Mouse (Mus musculus): ENCODE data around the gene Dgkb. TPM values are rescaled to one million over a fixed set of nuclear protein-coding genes. Genes with fewer than 3 reads are reported as not detected.

Dgkb gene
- total and polyA plus RNA-seq, 3 experiments = not detected

DNA sequence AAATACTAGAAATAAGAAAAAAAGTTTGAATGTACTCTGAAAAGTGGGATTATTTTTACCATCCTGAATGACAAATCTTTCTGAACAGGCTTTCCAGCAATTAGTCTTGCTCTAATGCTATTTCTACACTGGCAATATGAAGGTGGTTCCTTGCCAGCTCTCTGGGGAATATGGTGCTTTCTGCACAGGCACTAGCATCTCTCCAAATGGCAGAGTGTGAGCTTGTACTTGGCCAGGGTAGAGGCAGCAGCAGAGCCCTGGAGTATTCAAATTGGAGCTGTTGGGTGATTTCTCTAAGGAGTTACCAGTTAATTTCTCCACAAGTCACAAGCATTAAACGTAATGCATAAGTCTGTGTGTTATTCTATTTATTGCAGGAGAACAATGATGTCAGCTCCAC, 569.5 kb downstream of the Dgkb start:
- no peaks in the 10 kb centered on the region for H3K9me3 ChIP-seq (replicated peaks; ENCODE audit: low read length)
- no peaks in the 10 kb centered on the region for H3K36me3 ChIP-seq (replicated peaks in 1 of 2; ENCODE audit: control insufficient read depth in 1 of 2, insufficient read depth in 1 of 2, low read length in 1 of 2)
- H3K4me2 ChIP-seq (ENCODE audit: insufficient read depth, low read depth, poor library complexity, severe bottlenecking) = no peak overlapping the region
- H3K27me3 ChIP-seq (replicated peaks) = no peaks in the 10 kb centered on the region
- H3K4me3 ChIP-seq (replicated peaks in 1 of 3; ENCODE audit: low read depth in 2 of 3, low read length in 2 of 3, poor library complexity in 1 of 3) = no peak overlapping the region
- no peaks in the 10 kb centered on the region for H3K4me1 ChIP-seq (ENCODE audit: control insufficient read depth in 1 of 2, insufficient read depth in 2 of 2)
- in situ Hi-C loops (cut with MboI; ENCODE audit: low pct_ligation_motif_present, low pct_unique_long_range_greater_than_20kb, low sequenced_read_pairs) = no loop called here
- no peaks in the 10 kb centered on the region for H3K79me2 ChIP-seq (replicated peaks; ENCODE audit: control insufficient read depth, extremely low read depth, insufficient read depth, poor library complexity, severe bottlenecking)
- H3K27ac ChIP-seq (ENCODE audit: insufficient read depth, low read depth) = no peak overlapping the region
- H3K9ac ChIP-seq (ENCODE audit: insufficient read depth, low read depth) = no peak overlapping the region
- TF ChIP-seq ETS1 (conservative IDR thresholded peaks at IDR 0.05; ENCODE audit: low read depth, low read length) (no peak), POLR2AphosphoS2 (IDR thresholded peaks at IDR 0.05; ENCODE audit: low read depth, low read length) (no peak), TCF12 (IDR thresholded peaks at IDR 0.05; ENCODE audit: low read depth, low read length) (no peak), ZNF384 (IDR thresholded peaks at IDR 0.05; ENCODE audit: low read depth, low read length) (no peak), E2F4 (IDR thresholded peaks at IDR 0.05; ENCODE audit: insufficient replicate concordance, low read depth, low read length) (no peak), NELFE (IDR thresholded peaks at IDR 0.05; ENCODE audit: low read depth, low read length) (no peak), MAX (IDR thresholded peaks at IDR 0.05; ENCODE audit: low read length) (no peak), JUND (conservative IDR thresholded peaks at IDR 0.05; ENCODE audit: low read depth, low read length) (no peak), RCOR1 (conservative IDR thresholded peaks at IDR 0.05; ENCODE audit: low read depth, low read length) (no peak), MXI1 (IDR thresholded peaks at IDR 0.05; ENCODE audit: low read depth, low read length) (no peak), JUN (IDR thresholded peaks at IDR 0.05; ENCODE audit: insufficient read depth, low read depth, low read length) (no peak), POLR2A (IDR thresholded peaks at IDR 0.05; ENCODE audit: low read depth, low read length) (no peak)
- DNase-seq (ENCODE audit: extremely low read depth) = no peak
- dilution Hi-C loops (cut with MboI; ENCODE audit: extremely low pct_ligation_motif_present, extremely low pct_unique_long_range_greater_than_20kb, low sequenced_read_pairs) = no loop called here

DNA sequence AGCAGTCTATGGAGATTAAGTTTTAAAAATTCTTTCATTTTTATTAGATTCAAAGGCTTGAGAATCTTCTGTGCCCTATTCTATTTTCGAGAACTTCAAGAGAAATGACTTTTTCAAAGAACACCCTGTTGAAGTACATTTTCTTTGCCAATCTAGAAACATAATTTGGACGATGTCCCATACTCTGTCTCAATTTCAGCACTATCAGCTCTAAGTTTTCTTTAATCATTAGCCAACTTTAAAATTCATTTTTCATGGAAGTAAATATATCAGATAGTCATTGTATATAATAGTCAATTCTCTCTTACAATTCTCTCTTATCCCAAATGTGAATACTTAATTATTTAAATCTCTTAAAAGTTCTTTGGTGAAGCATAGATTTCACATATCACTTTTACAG, 570.1 kb downstream of the Dgkb start:
- Histone ChIP-seq H3K9me3 (replicated peaks; ENCODE audit: low read length) (no peaks in the 10 kb centered on the region), H3K27me3 (replicated peaks) (no peaks in the 10 kb centered on the region), H3K4me2 (ENCODE audit: insufficient read depth, low read depth, poor library complexity, severe bottlenecking) (no peak overlapping the region), H3K4me1 (ENCODE audit: control insufficient read depth in 1 of 2, insufficient read depth in 2 of 2) (no peaks in the 10 kb centered on the region), H3K9ac (ENCODE audit: insufficient read depth, low read depth) (no peak overlapping the region), H3K36me3 (replicated peaks in 1 of 2; ENCODE audit: control insufficient read depth in 1 of 2, insufficient read depth in 1 of 2, low read length in 1 of 2) (no peaks in the 10 kb centered on the region), H3K79me2 (replicated peaks; ENCODE audit: control insufficient read depth, extremely low read depth, insufficient read depth, poor library complexity, severe bottlenecking) (no peaks in the 10 kb centered on the region), H3K27ac (ENCODE audit: insufficient read depth, low read depth) (no peak overlapping the region), H3K4me3 (replicated peaks in 1 of 3; ENCODE audit: low read depth in 2 of 3, low read length in 2 of 3, poor library complexity in 1 of 3) (no peak overlapping the region)
- in situ Hi-C loops (cut with MboI; ENCODE audit: low pct_ligation_motif_present, low pct_unique_long_range_greater_than_20kb, low sequenced_read_pairs) = no loop called here
- TF ChIP-seq TCF12 (IDR thresholded peaks at IDR 0.05; ENCODE audit: low read depth, low read length) (no peak), TBP (conservative IDR thresholded peaks at IDR 0.05; ENCODE audit: low read depth, low read length) (no peak), BHLHE40 (IDR thresholded peaks at IDR 0.05; ENCODE audit: low read depth, low read length) (no peak), USF1 (IDR thresholded peaks at IDR 0.05; ENCODE audit: low read depth, low read length) (no peak), SIN3A (IDR thresholded peaks at IDR 0.05; ENCODE audit: low read length) (no peak), MAX (IDR thresholded peaks at IDR 0.05; ENCODE audit: low read length) (no peak)
- dilution Hi-C loops (cut with MboI; ENCODE audit: extremely low pct_ligation_motif_present, extremely low pct_unique_long_range_greater_than_20kb, low sequenced_read_pairs) = no loop called here
- no peak for DNase-seq (ENCODE audit: extremely low read depth)
